Mouse (Mus musculus) thymus, postnatal 25 days (tissue): ENCODE results near the gene Rraga.

ENCODE experiments used
- DNase-seq: peaks from one replicate; pipeline ENCODE4 v3.0.0; 2022

The Rraga gene

DNA sequence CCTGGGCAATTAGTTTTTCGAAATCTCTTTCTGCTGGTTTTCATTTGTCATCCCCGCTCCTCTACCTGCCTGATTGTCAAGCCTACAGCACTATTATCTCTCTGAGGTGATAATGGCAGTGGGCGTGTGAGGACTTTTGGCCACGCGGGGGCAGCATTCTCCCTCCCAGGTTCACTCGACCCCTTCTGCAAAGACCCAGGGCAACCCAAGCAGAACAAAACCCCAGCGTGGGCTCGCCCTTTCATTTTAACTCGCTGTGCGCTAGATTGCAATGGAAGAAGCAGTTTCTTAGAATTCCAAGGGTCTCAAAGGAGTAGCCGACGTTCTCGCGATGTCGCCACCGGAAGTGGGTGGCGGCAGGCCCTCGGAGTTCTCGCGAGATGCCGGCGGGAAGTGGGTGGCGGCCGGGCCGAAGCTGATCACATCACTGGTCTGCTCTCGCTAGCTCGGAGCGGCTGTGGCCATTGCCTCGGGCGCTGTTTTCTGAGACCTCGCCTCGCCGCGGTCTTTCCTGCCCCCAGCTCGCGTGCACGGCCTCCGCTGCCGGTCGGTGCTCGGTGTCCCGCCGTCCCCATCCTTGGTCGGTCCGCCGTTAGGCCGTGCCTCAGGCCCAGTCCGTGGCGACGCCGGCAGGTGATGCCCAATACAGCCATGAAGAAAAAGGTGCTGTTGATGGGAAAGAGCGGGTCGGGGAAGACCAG, at the start of gene Rraga:
Gene Rraga, plus strand, starts transcription at position 386 of the 701 bp plus-strand sequence.
- DNase-seq = peak; percentile 96

DNA sequence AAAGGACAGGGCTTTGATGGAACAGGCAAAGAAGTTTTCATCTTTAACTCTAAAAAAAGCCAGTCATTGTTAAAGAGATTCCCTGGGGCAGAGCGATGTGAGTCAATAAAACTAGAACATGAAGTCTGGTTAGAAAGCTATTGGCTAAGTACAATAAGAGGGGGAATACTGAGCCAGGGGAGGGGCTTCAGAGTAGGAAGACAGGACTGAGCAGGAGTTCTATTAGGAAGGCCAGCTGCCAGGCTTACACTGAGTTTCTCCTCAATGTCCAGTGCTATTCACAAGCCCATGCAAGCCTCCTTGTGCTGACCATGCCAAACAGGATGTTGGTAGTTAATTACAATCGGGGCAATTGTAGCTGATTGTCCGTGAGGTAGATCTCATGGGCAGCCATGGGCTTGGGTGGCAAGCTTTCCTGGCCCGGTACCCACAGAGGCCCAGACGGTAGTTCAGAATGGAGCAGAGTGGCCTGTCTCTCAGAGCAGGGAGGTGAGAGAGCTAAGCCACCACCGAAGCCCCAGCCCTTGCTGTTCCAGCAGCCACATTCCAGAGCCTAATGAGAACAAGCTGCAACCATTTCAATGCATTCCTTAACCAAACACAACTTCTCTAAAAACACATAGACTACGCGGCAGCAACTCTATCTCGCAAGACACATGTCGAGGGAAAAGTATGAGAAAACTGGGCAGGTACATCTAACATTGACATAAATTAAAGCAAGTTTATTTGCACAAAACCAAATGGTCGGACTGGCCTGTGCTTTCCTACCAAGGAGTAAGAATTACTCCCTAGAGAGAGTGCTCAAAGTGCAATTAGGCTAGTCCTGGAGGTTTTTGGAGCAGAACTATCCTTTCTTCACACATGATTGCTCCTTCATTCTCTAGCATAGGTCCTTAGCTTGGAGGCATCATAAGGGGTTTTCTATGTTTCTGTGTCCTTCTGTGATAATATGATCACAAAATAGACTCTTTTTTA, 48.0 kb upstream of the Rraga start:
- no peak for DNase-seq

GRCm38 (mm10) chr4:86529161-86529560, 46.3 kb upstream of the Rraga start:
- no peak for DNase-seq

- no peak for DNase-seq
These were observed 41.9 kb upstream of the Rraga start for GRCm38 (mm10) chr4:86533406-86534090.

- no peak for DNase-seq
These were observed 41.4 kb upstream of the Rraga start for GRCm38 (mm10) chr4:86534091-86534481.

DNA sequence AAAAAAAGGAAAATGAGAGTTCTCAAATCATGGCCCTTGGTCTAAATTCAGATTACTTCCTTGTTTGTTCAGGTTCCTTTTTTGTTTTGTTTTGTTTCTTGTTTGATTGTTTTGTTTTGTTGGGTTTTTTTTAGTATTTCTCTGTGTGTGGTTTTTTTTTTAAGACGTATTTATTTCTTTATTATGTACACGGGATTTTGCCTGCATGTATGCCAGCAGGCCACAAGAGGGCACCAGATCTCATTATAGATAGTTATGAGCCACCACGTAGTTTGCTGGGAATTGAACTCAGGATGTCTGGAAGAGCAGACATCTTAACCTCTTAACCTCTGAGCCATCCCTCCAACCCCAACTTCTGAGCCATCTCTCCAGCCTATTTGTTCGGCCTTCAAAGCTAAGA, 37.5 kb upstream of the Rraga start:
- DNase-seq = peak; percentile 26

GRCm38 (mm10) chr4:86538936-86539335, 36.5 kb upstream of the Rraga start:
- no peak for DNase-seq

- no peak for DNase-seq
These were observed 33.9 kb upstream of the Rraga start for GRCm38 (mm10) chr4:86541573-86541972.

DNA sequence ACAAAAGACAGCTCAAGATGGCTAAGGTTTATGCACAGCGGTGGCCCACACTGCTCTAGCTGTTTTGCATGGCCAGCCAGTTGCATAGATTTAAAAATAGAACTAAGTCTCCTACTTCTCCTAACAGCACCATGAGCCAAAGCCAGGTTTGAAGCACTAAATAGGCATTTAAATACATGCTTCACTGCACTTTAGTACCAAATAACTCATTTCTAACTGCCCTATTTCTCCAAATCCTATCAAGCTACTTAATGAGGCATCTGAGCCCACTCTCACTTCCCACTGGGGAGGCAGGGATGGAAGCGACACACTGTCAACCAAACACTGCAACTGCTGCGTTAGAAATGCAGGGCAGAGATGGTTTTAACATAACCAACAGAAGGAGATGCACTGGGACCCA, 31.5 kb upstream of the Rraga start:
- DNase-seq = no peak

GRCm38 (mm10) chr4:86545615-86546014, 29.9 kb upstream of the Rraga start:
- DNase-seq = no peak

DNA sequence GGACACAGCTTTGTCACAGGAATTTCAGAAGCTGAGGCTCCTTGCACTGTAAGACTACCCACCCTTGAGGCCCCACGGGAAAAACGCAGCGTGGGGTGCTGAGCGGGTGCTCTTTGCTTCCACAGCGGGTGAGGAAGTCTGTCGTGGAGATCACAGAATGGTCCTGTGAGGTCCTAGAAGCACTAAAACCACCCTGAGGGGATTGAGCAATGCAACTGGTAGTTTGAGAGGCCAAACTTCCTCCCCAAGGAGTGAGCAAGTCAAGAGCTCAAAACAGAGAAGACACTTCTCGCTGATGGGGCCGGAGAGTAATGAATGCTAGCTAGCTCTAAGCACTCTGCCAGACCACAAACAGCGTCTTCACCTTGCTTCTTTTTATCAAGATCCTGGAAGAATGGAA, 27.1 kb upstream of the Rraga start:
- no peak for DNase-seq

GRCm38 (mm10) chr4:86555035-86555707, 20.3 kb upstream of the Rraga start:
- DNase-seq = no peak

- DNase-seq = no peak
These were observed 18.1 kb upstream of the Rraga start for GRCm38 (mm10) chr4:86557371-86557770.

DNA sequence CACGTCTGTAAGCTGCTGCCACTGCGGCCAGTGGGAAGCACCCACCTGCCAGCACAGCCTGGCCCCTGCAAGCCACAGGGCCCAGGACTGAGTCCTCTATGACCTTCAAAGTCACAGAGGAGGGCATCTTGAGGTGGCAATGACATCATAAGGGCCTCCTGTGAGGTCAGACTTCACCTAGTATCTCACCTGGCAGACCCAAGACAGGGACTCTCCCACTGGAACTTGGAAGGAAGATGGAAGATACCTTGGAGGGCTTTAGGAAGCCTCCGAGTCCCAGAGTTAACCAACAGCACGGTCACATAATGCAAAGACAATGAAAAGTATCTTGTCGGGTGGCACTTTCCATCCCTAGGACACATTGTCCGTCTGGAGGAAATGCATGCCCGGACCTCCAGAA, 17.2 kb upstream of the Rraga start, which contains the start of gene Saxo1:
Gene Saxo1, minus strand, starts transcription at position 101 of the 400 bp plus-strand sequence.
- DNase-seq = no peak

GRCm38 (mm10) chr4:86559006-86559405, 16.5 kb upstream of the Rraga start:
- DNase-seq = no peak

- no peak for DNase-seq
These were observed 14.4 kb upstream of the Rraga start for GRCm38 (mm10) chr4:86561061-86561460.

DNA sequence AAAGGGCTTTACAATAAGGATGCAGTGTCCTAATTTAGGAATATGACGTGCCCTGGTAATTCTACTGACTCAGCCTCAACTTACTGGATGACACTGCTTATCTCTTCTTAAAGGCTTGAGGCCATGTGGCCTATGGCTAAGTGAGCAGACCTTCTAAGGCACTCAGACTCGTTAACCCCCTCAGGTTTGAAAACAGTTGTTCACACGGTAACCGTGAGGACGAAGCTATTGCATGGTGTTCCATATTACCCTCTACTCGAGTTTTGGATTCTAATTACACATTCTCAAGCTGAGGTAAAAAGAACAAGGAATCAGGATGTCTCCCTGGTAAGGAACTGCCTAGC, 557 bp upstream of the Rraga start:
- DNase-seq = no peak

DNA sequence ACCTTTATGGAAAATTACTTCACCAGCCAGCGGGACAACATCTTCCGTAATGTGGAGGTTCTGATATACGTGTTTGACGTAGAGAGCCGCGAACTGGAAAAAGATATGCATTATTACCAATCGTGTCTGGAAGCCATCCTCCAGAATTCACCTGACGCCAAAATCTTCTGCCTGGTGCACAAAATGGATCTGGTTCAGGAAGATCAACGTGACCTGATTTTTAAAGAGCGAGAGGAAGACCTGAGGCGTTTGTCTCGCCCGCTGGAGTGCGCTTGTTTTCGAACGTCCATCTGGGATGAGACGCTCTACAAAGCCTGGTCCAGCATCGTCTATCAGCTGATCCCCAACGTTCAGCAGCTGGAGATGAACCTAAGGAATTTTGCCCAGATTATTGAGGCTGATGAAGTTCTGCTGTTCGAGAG, 663 bp downstream of the Rraga start:
- DNase-seq = no peak

GRCm38 (mm10) chr4:86576630-86577225, 1.3 kb downstream of the Rraga start:
- no peak for DNase-seq

GRCm38 (mm10) chr4:86580056-86580455, 4.6 kb downstream of the Rraga start:
- DNase-seq = no peak

DNA sequence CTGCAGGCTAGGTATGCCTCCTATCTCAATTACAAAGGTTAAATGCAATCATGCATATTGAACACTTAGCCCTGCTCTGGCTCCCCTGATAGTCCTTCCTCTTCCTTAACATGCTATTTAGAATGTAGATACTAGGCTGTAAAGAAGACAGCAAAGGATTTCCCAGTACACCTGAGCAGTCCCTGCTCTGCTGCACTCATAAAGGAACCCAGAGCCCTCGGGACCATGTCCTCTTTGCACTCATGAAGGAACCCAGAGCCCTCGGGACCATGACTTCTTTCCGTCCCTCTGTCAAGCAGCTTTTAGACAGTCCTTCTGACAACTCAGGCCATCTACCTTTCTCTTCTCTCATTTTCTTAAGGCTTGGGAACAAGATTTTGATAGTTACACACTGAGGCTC, 5.1 kb downstream of the Rraga start:
- no peak for DNase-seq

DNA sequence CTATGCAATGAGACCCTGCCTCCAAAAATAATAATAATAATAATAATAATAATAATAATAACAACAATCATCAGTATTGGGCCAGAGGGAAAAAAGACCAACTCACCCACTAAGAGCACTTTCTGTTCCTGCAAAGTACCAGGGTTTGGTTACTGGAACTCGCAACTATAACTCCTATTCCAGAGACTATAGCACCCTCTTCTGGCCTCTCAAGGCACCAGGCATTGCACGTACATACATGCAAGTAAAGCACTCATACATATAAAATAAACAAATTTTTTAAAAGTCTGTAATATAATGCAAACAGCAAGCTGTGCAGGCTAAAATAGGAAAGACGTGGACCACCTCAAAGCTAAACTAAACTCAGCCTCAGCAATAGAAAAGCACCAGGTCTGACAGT, 12.8 kb downstream of the Rraga start:
- DNase-seq = peak; percentile 12
